Mouse (Mus musculus) hindbrain, embryonic 14.5 days (tissue): ENCODE data around the gene Coro1b. TPM values are rescaled to one million over a fixed set of nuclear protein-coding genes. Genes with fewer than 3 reads are reported as not detected.

Source experiments
- ATAC-seq: fragments of 200-750 bp; cut with Nextera tagmentation; 2 replicates; pipeline ENCODE4 v1.8.0; 2017; ENCODE audit warnings: moderate number of reproducible peaks, mild to moderate bottlenecking, moderate TSS enrichment, moderate library complexity; ENCODE audit not compliant: low FRiP score
- DNase-seq: peaks from one replicate; pipeline ENCODE4 v3.0.0-alpha.2; 2015; ENCODE audit warnings: low spot score
- H3K27ac ChIP-seq: fragments of 300-500 bp; sonication (generic); 2 replicates; pipeline ENCODE4 v1.5.1; 2014; ENCODE audit warnings: mild to moderate bottlenecking, moderate library complexity
- H3K27me3 ChIP-seq: fragments of 300-500 bp; sonication (generic); 2 replicates; pipeline ENCODE4 v1.6.1; 2014; ENCODE audit warnings: mild to moderate bottlenecking, low read length, mixed read lengths; ENCODE audit not compliant: control insufficient read depth, insufficient read depth
- H3K36me3 ChIP-seq: fragments of 300-500 bp; sonication (generic); replicated peaks from 2 replicates; pipeline ENCODE4 v1.6.1; 2014; ENCODE audit not compliant: control insufficient read depth, insufficient read depth
- H3K4me1 ChIP-seq: fragments of 300-500 bp; sonication (generic); replicated peaks from 2 replicates; pipeline ENCODE4 v1.6.1; 2014; ENCODE audit warnings: antibody characterized with exemption, low read length, mixed read lengths; ENCODE audit not compliant: control insufficient read depth, insufficient read depth
- H3K4me2 ChIP-seq: fragments of 300-500 bp; sonication (generic); replicated peaks from 2 replicates; pipeline ENCODE4 v1.6.1; 2014; ENCODE audit warnings: mild to moderate bottlenecking, moderate library complexity
- H3K4me3 ChIP-seq: fragments of 300-500 bp; sonication (generic); replicated peaks from 2 replicates; pipeline ENCODE4 v1.5.1; 2014; ENCODE audit warnings: mild to moderate bottlenecking, low read length
- H3K9ac ChIP-seq: fragments of 300-500 bp; sonication (generic); 2 replicates; pipeline ENCODE4 v1.6.1; 2014
- H3K9me3 ChIP-seq: fragments of 300-500 bp; sonication (generic); 2 replicates; pipeline ENCODE4 v1.6.1; 2016; ENCODE audit warnings: low read length; ENCODE audit not compliant: control insufficient read depth
- WGBS: fragments of 180-500 bp; shearing (Covaris S2); extraction: QIAGEN DNeasy Blood & Tissue Kit; methylation state at CpG from one replicate; pipeline ENCODE4 v1.1.7; 2014; 5-methylcytosine and 5-hydroxymethylcytosine counted together
- polyA plus RNA-seq: library from polyadenylated mRNA; unstranded; fragments of >200 nt; fragmentation: Nextera tagmentation; extraction: Ambion mirVana; gene quantifications from 2 replicates; pipeline ENCODE4 v1.2.1, GENCODE M21; 2014

Gene Coro1b
- polyA plus RNA-seq, 1 experiment from 2014 or later, result 102 TPM

DNA sequence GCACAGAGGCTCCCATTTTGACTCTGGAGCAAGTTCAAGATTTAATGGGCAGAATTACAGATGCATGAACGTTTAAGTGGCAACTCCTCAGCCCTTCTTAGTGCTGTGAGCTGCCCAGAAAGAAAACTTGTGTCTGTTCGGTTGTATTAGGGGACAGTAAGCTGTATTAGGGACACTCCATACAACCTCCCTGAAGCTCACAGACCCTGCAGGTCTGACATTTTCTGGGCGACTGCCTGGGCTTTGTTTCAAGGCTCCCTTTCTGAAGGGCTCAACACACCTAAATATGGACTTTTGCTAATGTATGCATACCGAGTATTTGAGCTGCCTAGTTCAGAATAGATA lies 15.1 kb downstream of the Coro1b start:
- ATAC-seq (no peak), DNase-seq (no peak)
- WGBS, result 30% methylated on average over 4 of the region's 4 CpGs
- H3K27me3 ChIP-seq, result no peaks in the 10 kb centered on the region
- H3K4me3 ChIP-seq, result peak overlapping the region; percentile 57
- H3K27ac ChIP-seq, result peak overlapping the region; percentile 88
- peaks cover 9% of the 10 kb centered on the region; the same call in 1 of the 2 replicates for H3K4me1 ChIP-seq
- peak overlapping the region; percentile 91 for H3K4me2 ChIP-seq
- H3K9ac ChIP-seq, result peak overlapping the region; percentile 74
- peaks cover 28% of the 10 kb centered on the region for H3K36me3 ChIP-seq
- no peaks in the 10 kb centered on the region for H3K9me3 ChIP-seq

DNA sequence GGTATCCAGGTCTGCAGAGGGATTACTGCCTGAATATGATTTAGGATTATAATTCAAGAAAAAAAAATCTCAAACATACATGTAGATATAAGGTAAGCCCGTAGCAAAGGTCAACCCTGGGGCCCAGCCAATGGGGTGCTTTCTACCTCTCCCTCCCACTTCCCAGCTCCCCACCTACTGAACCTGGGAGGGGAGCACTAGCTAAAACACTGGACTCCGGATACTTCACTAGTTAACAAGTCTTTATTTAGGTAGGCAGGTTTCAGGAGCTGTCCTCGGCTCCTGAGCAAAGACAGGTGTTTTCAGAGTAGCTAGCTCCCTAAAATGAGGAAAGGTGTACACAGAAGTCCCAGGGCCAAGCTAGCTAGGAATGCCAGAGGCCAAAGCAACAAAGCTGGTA lies 15.7 kb downstream of the Coro1b start:
- peaks cover 9% of the 10 kb centered on the region; the same call in 1 of the 2 replicates for H3K4me1 ChIP-seq
- no peak for ATAC-seq
- peaks cover 22% of the 10 kb centered on the region for H3K36me3 ChIP-seq
- peak overlapping the region; percentile 74; the same call in 1 of the 2 replicates for H3K9ac ChIP-seq
- H3K9me3 ChIP-seq, result no peaks in the 10 kb centered on the region
- WGBS, result 89% methylated on average over 3 of the region's 3 CpGs
- H3K27ac ChIP-seq, result no peak overlapping the region
- H3K4me3 ChIP-seq, result no peak overlapping the region
- DNase-seq, result no peak
- peak overlapping the region; percentile 91; the same call in 1 of the 2 replicates for H3K4me2 ChIP-seq
- H3K27me3 ChIP-seq, result no peaks in the 10 kb centered on the region

DNA sequence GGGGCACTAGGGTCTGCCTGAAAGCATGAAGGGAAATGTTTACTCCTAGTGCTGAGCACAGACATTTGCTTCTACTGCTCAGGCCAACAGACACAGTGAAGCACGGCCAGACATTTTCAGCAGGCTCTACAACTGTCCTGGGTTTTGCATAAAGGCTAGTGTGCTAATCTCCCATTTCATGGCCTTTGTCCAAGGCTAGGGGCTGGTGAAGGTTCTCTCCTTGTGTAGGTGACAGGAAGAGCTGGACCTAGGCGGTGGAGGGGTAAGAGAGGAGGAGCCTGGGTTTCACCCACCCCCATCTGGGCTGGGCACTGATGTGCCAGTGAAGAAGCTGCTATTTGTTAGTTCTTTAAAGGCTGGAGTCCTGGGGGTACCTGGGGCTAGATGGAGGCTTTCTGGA lies 16.3 kb downstream of the Coro1b start:
- Histone ChIP-seq H3K4me2 (no peak overlapping the region), H3K36me3 (peaks cover 16% of the 10 kb centered on the region), H3K27ac (no peak overlapping the region), H3K27me3 (no peaks in the 10 kb centered on the region), H3K4me1 (peaks cover 9% of the 10 kb centered on the region; the same call in 1 of the 2 replicates), H3K9me3 (no peaks in the 10 kb centered on the region), H3K4me3 (no peak overlapping the region), H3K9ac (no peak overlapping the region)
- ATAC-seq (no peak), DNase-seq (no peak)
- WGBS, result 81% methylated on average over 2 of the region's 2 CpGs

GRCm38 (mm10) chr19:4166678-4167476 lies 18.5 kb downstream of the Coro1b start:
- no peak overlapping the region for H3K4me2 ChIP-seq
- H3K9ac ChIP-seq, result no peak overlapping the region
- H3K4me1 ChIP-seq, result peaks cover 15% of the 10 kb centered on the region
- no peak for ATAC-seq
- 0 out of 2 replicates have a peak, but pooled peaks cover under 1% of the 10 kb centered on the region for H3K36me3 ChIP-seq
- WGBS, result 69% methylated on average over 9 of the region's 9 CpGs
- no peak for DNase-seq
- no peak overlapping the region for H3K4me3 ChIP-seq
- no peaks in the 10 kb centered on the region for H3K27me3 ChIP-seq
- no peaks in the 10 kb centered on the region for H3K9me3 ChIP-seq
- no peak overlapping the region for H3K27ac ChIP-seq

- peak overlapping the region; percentile 77 for H3K9ac ChIP-seq
- ATAC-seq, result peak; percentile 94
- H3K27me3 ChIP-seq, result no peaks in the 10 kb centered on the region
- H3K27ac ChIP-seq, result peak overlapping the region; percentile 91
- peak overlapping the region; percentile 73 for H3K4me2 ChIP-seq
- no peaks in the 10 kb centered on the region for H3K9me3 ChIP-seq
- H3K4me1 ChIP-seq, result peaks cover 6% of the 10 kb centered on the region; the same call in 1 of the 2 replicates
- H3K36me3 ChIP-seq, result no peaks in the 10 kb centered on the region
- peak overlapping the region; percentile 37 for H3K4me3 ChIP-seq
- peak; percentile 98 for DNase-seq
- 1% methylated on average over 43 of the region's 43 CpGs for WGBS
Measured at GRCm38 (mm10) chr19:4169378-4169784, 21.0 kb downstream of the Coro1b start.

DNA sequence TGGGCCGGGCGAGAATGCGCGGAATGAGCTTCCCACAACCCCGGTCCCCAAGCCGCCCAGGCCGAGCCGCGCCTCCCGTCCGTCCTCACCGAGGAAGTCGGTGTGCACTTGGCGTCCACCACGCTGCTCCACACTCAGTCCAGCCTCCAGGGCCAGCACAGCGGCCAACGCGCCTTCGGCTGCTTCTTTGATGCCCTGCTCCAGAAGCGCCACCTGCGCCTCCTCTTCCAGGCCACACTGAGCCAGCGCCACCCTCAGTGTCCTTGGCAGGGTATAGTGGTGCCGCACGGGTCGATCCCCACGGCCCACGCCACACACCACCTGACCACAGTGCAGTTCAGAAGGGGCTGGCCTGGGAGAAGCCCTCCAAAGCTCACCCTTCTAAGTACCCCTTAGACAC lies 21.4 kb downstream of the Coro1b start:
- Histone ChIP-seq H3K36me3 (no peaks in the 10 kb centered on the region), H3K4me3 (peak overlapping the region; percentile 37), H3K27ac (peak overlapping the region; percentile 91), H3K9me3 (no peaks in the 10 kb centered on the region), H3K27me3 (no peaks in the 10 kb centered on the region), H3K4me1 (peaks cover 6% of the 10 kb centered on the region; the same call in 1 of the 2 replicates), H3K9ac (peak overlapping the region; percentile 77), H3K4me2 (peak overlapping the region; percentile 73)
- ATAC-seq (peak; percentile 64), DNase-seq (no peak)
- 7% methylated on average over 26 of the region's 27 CpGs for WGBS

GRCm38 (mm10) chr19:4170723-4171392 lies 22.4 kb downstream of the Coro1b start:
- 94% methylated on average over 10 of the region's 10 CpGs for whole genome bisulfite sequencing
- no peak for ATAC-seq

GRCm38 (mm10) chr19:4171393-4172290 lies 23.2 kb downstream of the Coro1b start:
- Histone ChIP-seq H3K27me3 (no peaks in the 10 kb centered on the region; the same call in 1 of the 2 replicates), H3K27ac (no peak overlapping the region), H3K9me3 (no peaks in the 10 kb centered on the region), H3K4me1 (peaks cover 6% of the 10 kb centered on the region), H3K9ac (no peak overlapping the region), H3K4me3 (no peak overlapping the region), H3K4me2 (no peak overlapping the region), H3K36me3 (no peaks in the 10 kb centered on the region)
- no peak for DNase-seq
- WGBS, result 68% methylated on average over 13 of the region's 13 CpGs
- ATAC-seq, result no peak

More at GRCm38 (mm10) chr19:4170723-4171392, 22.4 kb downstream of the Coro1b start:
- H3K9me3 ChIP-seq, result no peaks in the 10 kb centered on the region
- no peak overlapping the region for H3K4me3 ChIP-seq
- no peak overlapping the region for H3K9ac ChIP-seq
- H3K4me1 ChIP-seq, result peaks cover 6% of the 10 kb centered on the region
- no peaks in the 10 kb centered on the region for H3K36me3 ChIP-seq
- H3K27ac ChIP-seq, result no peak overlapping the region
- H3K27me3 ChIP-seq, result no peaks in the 10 kb centered on the region; the same call in 1 of the 2 replicates
- H3K4me2 ChIP-seq, result no peak overlapping the region
- no peak for DNase-seq
